Mouse (Mus musculus): Measurements from ENCODE around the gene Atg9a.

GRCm38 (mm10) chr1:75168093-75168471 lies 23.9 kb downstream of the Atg9a start:
- TF ChIP-seq CTCF (IDR thresholded peaks at IDR 0.05; ENCODE audit: extremely low read depth, insufficient read depth, insufficient read length, insufficient replicate concordance) (no peak), POLR2A (IDR thresholded peaks at IDR 0.05; ENCODE audit: low read depth, low read length) (no peak)

Measured in spleen, adult 2 months (tissue).